Mouse (Mus musculus) midbrain, embryonic 12.5 days (tissue): ENCODE results near the gene Akap7. TPM values are rescaled to one million over a fixed set of nuclear protein-coding genes. Genes with fewer than 3 reads are reported as not detected.
A peak's percentile ranks its signal among the peaks of the same experiment; 100 is the strongest.

Experiments used
- ATAC-seq: fragments of 200-750 bp; cut with Nextera tagmentation; 2 replicates; pipeline ENCODE4 v1.8.0; 2017; ENCODE audit warnings: low read depth, moderate TSS enrichment, moderate library complexity; ENCODE audit not compliant: low FRiP score
- H3K27ac ChIP-seq: fragments of 300-500 bp; sonication (generic); replicated peaks from 2 replicates; pipeline ENCODE4 v1.5.1; 2016; ENCODE audit warnings: mild to moderate bottlenecking
- H3K27me3 ChIP-seq: fragments of 300-500 bp; sonication (generic); 2 replicates; pipeline ENCODE4 v1.6.1; 2016; ENCODE audit warnings: mild to moderate bottlenecking
- H3K36me3 ChIP-seq: fragments of 300-500 bp; sonication (generic); 2 replicates; pipeline ENCODE4 v1.6.1; 2016
- H3K4me1 ChIP-seq: fragments of 300-500 bp; sonication (generic); 2 replicates; pipeline ENCODE4 v1.6.1; 2016
- H3K4me2 ChIP-seq: fragments of 300-500 bp; sonication (generic); replicated peaks from 2 replicates; pipeline ENCODE4 v1.6.1; 2016; ENCODE audit warnings: mild to moderate bottlenecking, moderate library complexity
- H3K4me3 ChIP-seq: fragments of 300-500 bp; sonication (generic); 2 replicates; pipeline ENCODE4 v1.5.1; 2016; ENCODE audit warnings: mild to moderate bottlenecking
- H3K9ac ChIP-seq: fragments of 300-500 bp; sonication (generic); replicated peaks from 2 replicates; pipeline ENCODE4 v1.6.1; 2016; ENCODE audit warnings: mild to moderate bottlenecking, moderate library complexity
- H3K9me3 ChIP-seq: fragments of 300-500 bp; sonication (generic); 2 replicates; pipeline ENCODE4 v1.6.1; 2016; ENCODE audit warnings: mild to moderate bottlenecking
- WGBS: fragments of 180-500 bp; shearing (Covaris S2); methylation state at CpG from one replicate; pipeline ENCODE4 v1.1.7; 2016; 5-methylcytosine and 5-hydroxymethylcytosine counted together
- polyA plus RNA-seq: library from polyadenylated mRNA; unstranded; fragments of >200 nt; fragmentation: Nextera tagmentation; extraction: Ambion mirVana; gene quantifications from 2 replicates; pipeline ENCODE4 v1.2.1, GENCODE M21; 2016

Akap7 gene
- polyA plus RNA-seq, 1 experiment from 2014 or later: 23.0 TPM

GRCm38 (mm10) chr10:25318405-25318804, 10.7 kb upstream of the Akap7 start:
- Histone ChIP-seq H3K9ac (no peak overlapping the region), H3K4me1 (peaks cover 3% of the 10 kb centered on the region; the same call in 1 of the 2 replicates), H3K27me3 (no peaks in the 10 kb centered on the region), H3K4me3 (no peak overlapping the region), H3K9me3 (no peaks in the 10 kb centered on the region), H3K27ac (no peak overlapping the region), H3K36me3 (no peaks in the 10 kb centered on the region), H3K4me2 (no peak overlapping the region)
- ATAC-seq: no peak
- 89% methylated on average over 5 of the region's 5 CpGs for WGBS

DNA sequence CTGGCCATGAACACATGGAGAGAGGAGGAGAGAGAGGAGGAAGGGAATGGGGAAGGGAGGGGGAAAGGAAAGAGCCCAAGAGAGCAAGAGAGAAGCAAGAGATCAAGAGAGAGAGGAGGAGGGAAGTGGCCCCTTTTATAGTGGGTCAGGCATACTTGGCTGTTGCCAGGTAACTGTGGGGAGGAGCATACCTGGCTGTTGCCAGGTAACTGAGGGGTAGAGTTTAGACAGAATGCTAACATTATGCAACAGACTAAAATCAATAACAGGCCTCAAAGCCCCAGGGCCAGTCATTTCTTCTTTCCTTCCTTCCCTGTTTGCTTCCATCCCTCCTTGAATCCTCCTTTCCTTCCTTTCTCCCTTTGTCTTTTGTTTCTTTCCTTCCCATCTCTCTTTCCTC, 10.0 kb upstream of the Akap7 start:
- no peak overlapping the region for H3K9ac ChIP-seq
- no peak overlapping the region for H3K27ac ChIP-seq
- ATAC-seq: no peak
- no peaks in the 10 kb centered on the region for H3K9me3 ChIP-seq
- H3K27me3 ChIP-seq: 0 out of 2 replicates have a peak, but pooled peaks cover 2% of the 10 kb centered on the region
- no peaks in the 10 kb centered on the region for H3K36me3 ChIP-seq
- peaks cover 3% of the 10 kb centered on the region; the same call in 1 of the 2 replicates for H3K4me1 ChIP-seq
- H3K4me2 ChIP-seq: no peak overlapping the region
- H3K4me3 ChIP-seq: no peak overlapping the region

- 0 out of 2 replicates have a peak, but pooled peaks cover 2% of the 10 kb centered on the region for H3K27me3 ChIP-seq
- no peaks in the 10 kb centered on the region for H3K9me3 ChIP-seq
- H3K27ac ChIP-seq: no peak overlapping the region
- no peak for ATAC-seq
- no peak overlapping the region for H3K4me3 ChIP-seq
- 4% methylated on average over 17 of the region's 17 CpGs for WGBS
- H3K4me2 ChIP-seq: peak overlapping the region; percentile 28
- no peaks in the 10 kb centered on the region for H3K36me3 ChIP-seq
- peaks cover 10% of the 10 kb centered on the region for H3K4me1 ChIP-seq
- no peak overlapping the region for H3K9ac ChIP-seq
Observed at GRCm38 (mm10) chr10:25313856-25314584, 6.3 kb upstream of the Akap7 start.

DNA sequence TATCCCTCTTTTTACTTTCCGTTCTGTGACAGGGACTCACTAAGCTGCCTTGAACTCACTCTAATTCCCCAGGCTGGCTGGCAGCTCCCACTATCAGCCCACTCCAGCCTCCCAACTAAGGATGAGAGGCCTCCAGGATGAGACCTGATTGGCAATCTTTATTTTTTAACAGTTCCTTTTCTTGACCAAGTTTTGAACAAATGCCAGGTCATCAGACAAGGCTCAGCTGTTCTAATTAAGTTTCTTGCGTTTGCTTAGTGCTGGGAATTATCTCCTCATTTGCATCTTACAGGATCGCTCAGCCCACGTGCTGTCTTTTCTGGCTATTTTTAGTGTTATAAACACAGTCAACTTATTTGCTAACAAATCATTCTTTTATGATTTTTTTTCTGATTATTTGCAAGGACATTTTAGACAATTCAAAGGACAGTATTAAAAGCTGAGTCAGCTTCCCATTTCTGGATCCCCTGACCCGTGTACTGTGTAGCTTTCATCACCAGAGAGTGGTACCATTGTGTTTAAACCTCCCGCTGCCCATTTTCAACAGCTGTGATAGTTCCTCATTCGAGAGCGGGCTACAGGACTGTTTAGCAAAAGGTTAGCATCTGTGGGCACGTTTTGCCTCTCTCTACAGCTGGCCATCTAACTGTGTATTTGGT, 4.0 kb upstream of the Akap7 start:
- peak; percentile 69 for ATAC-seq
- 37% methylated on average over 9 of the region's 9 CpGs for WGBS

DNA sequence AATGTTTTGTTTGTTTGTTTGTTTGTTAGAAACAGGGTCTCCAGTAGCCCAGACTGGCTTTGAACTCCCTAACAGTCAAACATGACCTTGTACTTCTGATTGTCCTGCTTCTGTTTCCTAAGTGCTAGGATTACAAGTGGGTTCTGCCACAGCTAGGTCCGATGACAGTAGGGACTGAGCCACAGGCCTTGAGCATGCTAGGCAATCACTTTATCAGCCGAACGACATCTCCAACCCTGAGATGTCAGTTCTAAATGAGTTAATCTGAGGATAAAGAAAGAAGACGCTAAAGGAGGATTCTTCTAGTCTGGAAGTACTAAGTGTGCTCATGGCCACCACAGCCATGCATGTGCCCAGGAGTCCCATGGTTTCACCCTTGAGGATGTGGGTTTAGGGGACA, 3.1 kb upstream of the Akap7 start:
- no peak overlapping the region for H3K4me2 ChIP-seq
- H3K36me3 ChIP-seq: no peaks in the 10 kb centered on the region
- H3K9ac ChIP-seq: no peak overlapping the region
- no peak for ATAC-seq
- H3K27ac ChIP-seq: no peak overlapping the region
- 0 out of 2 replicates have a peak, but pooled peaks cover 2% of the 10 kb centered on the region for H3K27me3 ChIP-seq
- WGBS: 69% methylated on average over 4 of the region's 4 CpGs
- H3K4me3 ChIP-seq: no peak overlapping the region
- H3K9me3 ChIP-seq: no peaks in the 10 kb centered on the region
- peaks cover 10% of the 10 kb centered on the region for H3K4me1 ChIP-seq

More for the DNA sequence above, 4.0 kb upstream of the Akap7 start:
- Histone ChIP-seq H3K9me3 (no peaks in the 10 kb centered on the region), H3K27ac (no peak overlapping the region), H3K9ac (no peak overlapping the region), H3K36me3 (no peaks in the 10 kb centered on the region), H3K4me3 (no peak overlapping the region), H3K27me3 (0 out of 2 replicates have a peak, but pooled peaks cover 2% of the 10 kb centered on the region), H3K4me2 (no peak overlapping the region), H3K4me1 (peaks cover 10% of the 10 kb centered on the region)

DNA sequence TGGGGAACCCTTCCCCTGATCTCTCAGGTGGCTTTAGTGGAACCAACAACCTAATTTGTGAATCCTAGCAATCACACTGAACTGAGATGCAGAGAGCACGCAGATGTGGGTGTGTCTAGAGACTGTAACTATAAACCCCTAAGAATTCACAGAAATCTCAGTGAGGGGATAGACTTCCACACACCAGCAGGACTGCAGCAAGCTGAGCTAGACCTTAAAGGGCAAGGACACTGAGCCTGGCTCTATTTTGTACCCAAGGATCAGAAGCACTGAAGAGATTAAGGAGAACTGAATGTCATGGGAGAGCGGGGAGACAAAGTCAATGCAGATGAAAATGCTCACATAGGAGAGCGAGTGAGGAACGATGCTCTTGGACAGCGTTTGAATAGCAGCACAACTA, 2.3 kb upstream of the Akap7 start:
- Histone ChIP-seq H3K9ac (no peak overlapping the region), H3K36me3 (no peaks in the 10 kb centered on the region), H3K4me3 (no peak overlapping the region), H3K9me3 (no peaks in the 10 kb centered on the region), H3K27ac (no peak overlapping the region), H3K27me3 (0 out of 2 replicates have a peak, but pooled peaks cover 2% of the 10 kb centered on the region), H3K4me1 (peaks cover 10% of the 10 kb centered on the region), H3K4me2 (no peak overlapping the region)
- no peak for ATAC-seq
- WGBS: 94% methylated on average over 5 of the region's 5 CpGs

DNA sequence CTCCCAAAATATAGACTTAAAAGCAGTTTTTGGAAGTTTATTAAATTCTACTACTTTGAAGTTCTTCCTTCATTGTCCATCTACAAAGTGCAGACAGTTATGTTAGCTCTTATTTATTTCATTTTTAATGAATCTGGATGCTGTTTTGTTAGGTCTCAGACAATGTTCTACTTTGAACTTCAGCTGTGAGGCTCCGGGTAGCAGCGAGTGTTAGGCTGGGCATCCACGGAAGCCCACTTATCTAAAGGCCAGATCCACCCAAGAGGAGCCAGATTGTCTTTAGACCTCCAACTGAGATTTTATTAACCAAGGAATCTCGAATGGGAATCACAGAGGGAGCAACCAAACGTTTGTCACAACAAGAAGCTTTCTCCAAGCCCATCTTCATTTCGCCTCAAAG, 2.5 kb downstream of the Akap7 start:
- H3K36me3 ChIP-seq: no peaks in the 10 kb centered on the region
- 69% methylated on average over 6 of the region's 6 CpGs for WGBS

DNA sequence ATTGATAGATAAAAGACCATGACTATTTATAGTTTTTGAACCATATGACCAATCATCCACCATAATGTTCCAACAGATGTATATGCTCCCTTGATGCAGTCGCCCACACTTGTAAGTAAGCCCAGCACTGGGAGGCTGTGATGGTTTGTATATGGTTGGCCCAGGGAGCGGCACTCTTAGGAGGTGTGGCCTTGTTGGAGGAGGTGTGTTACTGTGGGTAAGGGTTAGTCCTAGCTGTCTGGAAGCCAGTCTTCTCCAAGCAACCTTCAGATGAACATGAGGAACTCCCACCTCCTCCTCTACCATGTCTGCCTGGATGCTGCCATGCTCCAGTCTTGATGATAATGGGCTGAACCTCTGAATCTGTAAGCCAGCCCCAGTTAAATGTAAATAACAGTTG, 3.1 kb downstream of the Akap7 start:
- WGBS: 95% methylated on average over 2 of the region's 2 CpGs
- Histone ChIP-seq H3K9ac (no peak overlapping the region), H3K27ac (no peak overlapping the region), H3K4me3 (no peak overlapping the region), H3K9me3 (no peaks in the 10 kb centered on the region), H3K36me3 (no peaks in the 10 kb centered on the region), H3K4me2 (no peak overlapping the region), H3K4me1 (no peaks in the 10 kb centered on the region), H3K27me3 (no peaks in the 10 kb centered on the region)
- no peak for ATAC-seq

More for the DNA sequence above, 2.5 kb downstream of the Akap7 start:
- H3K9ac ChIP-seq: no peak overlapping the region
- no peaks in the 10 kb centered on the region for H3K9me3 ChIP-seq
- H3K27me3 ChIP-seq: no peaks in the 10 kb centered on the region
- no peaks in the 10 kb centered on the region for H3K4me1 ChIP-seq
- no peak overlapping the region for H3K4me2 ChIP-seq
- H3K4me3 ChIP-seq: no peak overlapping the region
- ATAC-seq: no peak
- H3K27ac ChIP-seq: no peak overlapping the region

DNA sequence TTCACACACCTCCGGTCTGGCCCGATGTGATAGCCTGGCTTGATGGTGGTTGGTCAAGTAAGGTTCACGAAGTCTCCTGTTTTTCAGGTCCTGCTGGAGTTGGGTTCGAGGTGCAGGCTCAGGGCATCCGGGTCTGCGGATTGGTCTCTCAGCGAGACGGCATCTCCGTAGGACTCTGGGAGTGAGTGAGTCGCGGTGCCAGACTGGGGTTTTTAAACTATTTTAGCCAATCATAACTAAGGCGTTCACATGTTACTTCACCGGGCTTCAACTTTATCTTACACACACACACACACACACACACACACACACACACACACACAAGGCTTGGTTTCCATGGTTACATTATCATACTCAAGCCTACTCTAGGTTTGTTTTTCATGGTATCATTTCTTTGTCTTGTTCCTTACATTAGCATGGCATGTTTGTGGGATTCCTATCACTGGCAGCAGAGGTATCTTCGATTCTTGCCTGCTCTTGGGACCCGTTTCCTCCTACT, 8.6 kb downstream of the Akap7 start:
- H3K9me3 ChIP-seq: no peaks in the 10 kb centered on the region
- H3K36me3 ChIP-seq: no peaks in the 10 kb centered on the region
- no peaks in the 10 kb centered on the region for H3K27me3 ChIP-seq
- 95% methylated on average over 14 of the region's 15 CpGs for WGBS
- H3K9ac ChIP-seq: no peak overlapping the region
- ATAC-seq: no peak
- no peak overlapping the region for H3K4me2 ChIP-seq
- H3K4me3 ChIP-seq: no peak overlapping the region
- no peak overlapping the region for H3K27ac ChIP-seq
- peaks cover 9% of the 10 kb centered on the region for H3K4me1 ChIP-seq

GRCm38 (mm10) chr10:25298264-25298671, 9.4 kb downstream of the Akap7 start:
- Histone ChIP-seq H3K27ac (no peak overlapping the region), H3K36me3 (no peaks in the 10 kb centered on the region), H3K4me2 (peak overlapping the region; percentile 78; the same call in 1 of the 2 replicates), H3K27me3 (no peaks in the 10 kb centered on the region), H3K4me1 (peaks cover 9% of the 10 kb centered on the region), H3K9me3 (no peaks in the 10 kb centered on the region), H3K9ac (no peak overlapping the region; the same call in 1 of the 2 replicates), H3K4me3 (no peak overlapping the region)
- no peak for ATAC-seq
- 91% methylated on average over 4 of the region's 4 CpGs for WGBS

GRCm38 (mm10) chr10:25297666-25298263, 9.9 kb downstream of the Akap7 start:
- Histone ChIP-seq H3K9me3 (no peaks in the 10 kb centered on the region), H3K27me3 (no peaks in the 10 kb centered on the region), H3K27ac (0 out of 2 replicates have a peak overlapping the region, but pooled peaks have one; percentile 10), H3K9ac (peak overlapping the region; percentile 84; the same call in 1 of the 2 replicates), H3K4me1 (peaks cover 9% of the 10 kb centered on the region), H3K36me3 (no peaks in the 10 kb centered on the region), H3K4me2 (peak overlapping the region; percentile 78), H3K4me3 (peak overlapping the region; percentile 67)
- 27% methylated on average over 12 of the region's 12 CpGs for WGBS
- no peak for ATAC-seq
